Mouse (Mus musculus) forebrain, embryonic 14.5 days (tissue): ENCODE data around the gene Siae. TPM values are rescaled to one million over a fixed set of nuclear protein-coding genes. Genes with fewer than 3 reads are reported as not detected.

Source experiments
- ATAC-seq: fragments of 200-750 bp; cut with Nextera tagmentation; 2 replicates; pipeline ENCODE4 v1.8.0; 2017; ENCODE audit warnings: mild to moderate bottlenecking, moderate library complexity
- DNase-seq: peaks from one replicate; pipeline ENCODE4 v3.0.0-alpha.2; 2015; ENCODE audit warnings: low spot score
- H3K27ac ChIP-seq: fragments of 300-500 bp; sonication (generic); 2 replicates; pipeline ENCODE4 v1.5.1; 2014; ENCODE audit warnings: low read depth, mild to moderate bottlenecking, control low read depth, low read length, moderate library complexity
- H3K27me3 ChIP-seq: fragments of 300-500 bp; sonication (generic); replicated peaks from 2 replicates; pipeline ENCODE4 v1.6.1; 2014; ENCODE audit warnings: low read length, control low read depth, mixed read lengths; ENCODE audit not compliant: control insufficient read depth, insufficient read depth
- H3K36me3 ChIP-seq: fragments of 300-500 bp; sonication (generic); 2 replicates; pipeline ENCODE4 v1.6.1; 2014; ENCODE audit warnings: low read length, control low read depth; ENCODE audit not compliant: control insufficient read depth, insufficient read depth
- H3K4me1 ChIP-seq: fragments of 300-500 bp; sonication (generic); 2 replicates; pipeline ENCODE4 v1.6.1; 2014; ENCODE audit warnings: antibody characterized with exemption, low read length, control low read depth; ENCODE audit not compliant: control insufficient read depth, insufficient read depth
- H3K4me2 ChIP-seq: fragments of 300-500 bp; sonication (generic); 2 replicates; pipeline ENCODE4 v1.6.1; 2014; ENCODE audit warnings: mild to moderate bottlenecking, control low read depth, low read length
- H3K4me3 ChIP-seq: fragments of 300-500 bp; sonication (generic); 2 replicates; pipeline ENCODE4 v1.5.1; 2014; ENCODE audit warnings: low read depth, low read length, control low read depth
- H3K9ac ChIP-seq: fragments of 300-500 bp; sonication (generic); 2 replicates; pipeline ENCODE4 v1.6.1; 2014; ENCODE audit warnings: mild to moderate bottlenecking, low read length, control low read depth, moderate library complexity
- H3K9me3 ChIP-seq: fragments of 300-500 bp; sonication (generic); replicated peaks from 2 replicates; pipeline ENCODE4 v1.6.1; 2016; ENCODE audit warnings: low read length, control low read depth, mixed read lengths; ENCODE audit not compliant: control insufficient read depth
- WGBS: fragments of 180-500 bp; shearing (Covaris S2); extraction: QIAGEN DNeasy Blood & Tissue Kit; methylation state at CpG from one replicate; pipeline ENCODE4 v1.1.7; 2014; 5-methylcytosine and 5-hydroxymethylcytosine counted together
- polyA plus RNA-seq: library from polyadenylated mRNA; unstranded; fragments of >200 nt; fragmentation: Nextera tagmentation; extraction: Ambion mirVana; gene quantifications from 2 replicates; pipeline ENCODE4 v1.2.1, GENCODE M21; 2014

The Siae gene
- polyA plus RNA-seq, 1 experiment from 2014 or later, result 8.5 TPM

- Histone ChIP-seq H3K4me1 (no peaks in the 10 kb centered on the region), H3K4me3 (no peak overlapping the region), H3K36me3 (no peaks in the 10 kb centered on the region), H3K9ac (no peak overlapping the region), H3K27ac (no peak overlapping the region), H3K27me3 (no peaks in the 10 kb centered on the region), H3K9me3 (no peaks in the 10 kb centered on the region), H3K4me2 (no peak overlapping the region)
- WGBS, result 62% methylated on average over 3 of the region's 3 CpGs
- peak; percentile 48 for DNase-seq
- peak; percentile 50 for ATAC-seq
These were observed 131.9 kb downstream of the Siae start for GRCm38 (mm10) chr9:37687288-37687940.

GRCm38 (mm10) chr9:37687941-37688303, 132.4 kb downstream of the Siae start:
- no peak overlapping the region for H3K27ac ChIP-seq
- no peaks in the 10 kb centered on the region for H3K9me3 ChIP-seq
- no peaks in the 10 kb centered on the region for H3K4me1 ChIP-seq
- H3K27me3 ChIP-seq, result no peaks in the 10 kb centered on the region
- H3K4me2 ChIP-seq, result no peak overlapping the region
- H3K36me3 ChIP-seq, result no peaks in the 10 kb centered on the region
- DNase-seq (peak; percentile 2), ATAC-seq (no peak)
- WGBS, result 39% methylated on average over 3 of the region's 3 CpGs
- H3K4me3 ChIP-seq, result no peak overlapping the region
- H3K9ac ChIP-seq, result no peak overlapping the region

GRCm38 (mm10) chr9:37689970-37690686, 134.6 kb downstream of the Siae start:
- no peaks in the 10 kb centered on the region for H3K4me1 ChIP-seq
- H3K27ac ChIP-seq, result no peak overlapping the region
- no peaks in the 10 kb centered on the region for H3K9me3 ChIP-seq
- no peak overlapping the region for H3K9ac ChIP-seq
- no peaks in the 10 kb centered on the region for H3K27me3 ChIP-seq
- ATAC-seq (peak; percentile 50; the same call in 1 of the 2 replicates), DNase-seq (peak; percentile 68)
- no peaks in the 10 kb centered on the region for H3K36me3 ChIP-seq
- no peak overlapping the region for H3K4me3 ChIP-seq
- WGBS, result 36% methylated on average over 5 of the region's 5 CpGs
- H3K4me2 ChIP-seq, result no peak overlapping the region

Other genes starting within 250 kb of the Siae start
- gene Ccdc15, start 207.3 kb upstream of the Siae start, polyA plus RNA-seq, result 5.3 and 7.1 TPM in 2 replicates
- gene Hepacam, start 188.3 kb upstream of the Siae start, polyA plus RNA-seq, result 1.9 and 4.5 TPM in 2 replicates
- gene Robo4, start 153.8 kb upstream of the Siae start, polyA plus RNA-seq, result 3.3 and 3.7 TPM in 2 replicates
- gene Robo3, start 122.5 kb upstream of the Siae start, polyA plus RNA-seq, result 2.5 and 2.6 TPM in 2 replicates
- gene Msantd2, start 66.4 kb upstream of the Siae start, polyA plus RNA-seq, result 29.2 and 33.6 TPM in 2 replicates
- 32.9 and 44.0 TPM in 2 replicates for gene Esam, start 27.6 kb upstream of the Siae start, polyA plus RNA-seq
- 0.82 TPM in 1 of 2 replicates, not detected in the other for gene Vsig2, start 16.4 kb upstream of the Siae start, polyA plus RNA-seq
- 7.4 and 14.8 TPM in 2 replicates for gene Nrgn, start 2.8 kb upstream of the Siae start, polyA plus RNA-seq
- gene Spa17, start 58.0 kb downstream of the Siae start, polyA plus RNA-seq, result 11.0 and 12.6 TPM in 2 replicates
- 97.4 and 98.2 TPM in 2 replicates for gene Tbrg1, start 101.6 kb downstream of the Siae start, polyA plus RNA-seq
- not detected in 2 replicates for gene Panx3, start 113.5 kb downstream of the Siae start, polyA plus RNA-seq
- gene Olfr160, start 160.6 kb downstream of the Siae start, polyA plus RNA-seq, result not detected in 2 replicates
- gene Olfr874, start 189.4 kb downstream of the Siae start, polyA plus RNA-seq, result not detected in 2 replicates
- gene Olfr875, start 216.2 kb downstream of the Siae start, polyA plus RNA-seq, result not detected in 2 replicates
- gene Olfr876, start 247.3 kb downstream of the Siae start, polyA plus RNA-seq, result not detected in 2 replicates